Mouse (Mus musculus): ENCODE data around the gene Gm13279.
"Not testable (repeated sequence)": the region's sequence is repeated elsewhere in the genome, so short reads cannot be mapped to it uniquely, and the experiment has no call there.

Gene Gm13279

GRCm38 (mm10) chr4:88797097-88797496 is at the start of gene Gm13279:
Gene Gm13279 (plus strand): TSS chr4:88797397.
- DNase-seq, result not testable (repeated sequence)

DNA sequence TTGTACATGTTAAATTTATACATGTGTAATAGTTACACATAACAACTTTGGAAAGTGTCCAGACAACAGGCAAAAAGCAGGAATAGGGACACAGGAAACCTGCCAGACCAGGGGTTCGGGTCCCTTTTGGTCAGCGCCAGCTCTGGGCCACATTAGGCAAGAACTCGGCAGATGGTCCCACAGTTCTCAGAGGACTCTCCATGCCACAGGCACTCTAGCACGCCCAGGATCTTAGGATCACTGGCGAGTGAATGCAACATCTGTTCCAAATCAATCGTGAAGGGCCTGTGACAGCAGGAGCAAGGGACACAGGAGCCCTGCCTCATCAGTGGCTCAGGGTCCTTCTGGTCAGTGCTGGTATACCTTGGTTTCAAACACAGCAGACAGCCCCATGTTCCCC is 47.3 kb upstream of the Gm13279 start:
- peak in 1 of 2 experiments; percentile 15 for DNase-seq

- peak; percentile 73 for DNase-seq
These were observed 42.3 kb upstream of the Gm13279 start, which contains the start of gene Gm13271 for GRCm38 (mm10) chr4:88754818-88755340. Gene Gm13271 (plus strand): TSS chr4:88754868.

GRCm38 (mm10) chr4:88756581-88757513 is 40.4 kb upstream of the Gm13279 start:
- DNase-seq, result peak; percentile 11 to 25

DNA sequence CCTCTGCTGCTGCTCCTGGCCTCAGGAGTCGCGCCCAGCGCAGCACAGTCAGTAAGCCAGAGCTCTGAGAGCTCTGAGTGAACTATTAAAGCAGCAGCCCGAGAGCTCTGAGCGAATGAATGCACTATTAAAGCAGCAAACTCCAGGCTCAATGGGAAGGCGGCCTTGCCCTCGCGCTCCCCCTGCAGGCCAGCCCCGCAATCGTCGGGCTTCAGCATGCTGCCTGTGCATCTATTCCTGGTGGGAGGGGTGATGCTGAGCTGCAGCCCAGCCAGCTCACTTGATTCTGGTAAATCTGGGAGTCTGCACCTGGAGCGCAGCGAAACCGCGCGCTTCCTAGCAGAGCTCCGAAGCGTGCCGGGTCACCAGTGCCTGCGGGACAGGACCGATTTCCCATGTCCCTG is 39.6 kb upstream of the Gm13279 start:
- DNase-seq, result peak; percentile 88 to 90

GRCm38 (mm10) chr4:88758751-88759150 is 38.4 kb upstream of the Gm13279 start:
- not testable (repeated sequence) for DNase-seq

DNA sequence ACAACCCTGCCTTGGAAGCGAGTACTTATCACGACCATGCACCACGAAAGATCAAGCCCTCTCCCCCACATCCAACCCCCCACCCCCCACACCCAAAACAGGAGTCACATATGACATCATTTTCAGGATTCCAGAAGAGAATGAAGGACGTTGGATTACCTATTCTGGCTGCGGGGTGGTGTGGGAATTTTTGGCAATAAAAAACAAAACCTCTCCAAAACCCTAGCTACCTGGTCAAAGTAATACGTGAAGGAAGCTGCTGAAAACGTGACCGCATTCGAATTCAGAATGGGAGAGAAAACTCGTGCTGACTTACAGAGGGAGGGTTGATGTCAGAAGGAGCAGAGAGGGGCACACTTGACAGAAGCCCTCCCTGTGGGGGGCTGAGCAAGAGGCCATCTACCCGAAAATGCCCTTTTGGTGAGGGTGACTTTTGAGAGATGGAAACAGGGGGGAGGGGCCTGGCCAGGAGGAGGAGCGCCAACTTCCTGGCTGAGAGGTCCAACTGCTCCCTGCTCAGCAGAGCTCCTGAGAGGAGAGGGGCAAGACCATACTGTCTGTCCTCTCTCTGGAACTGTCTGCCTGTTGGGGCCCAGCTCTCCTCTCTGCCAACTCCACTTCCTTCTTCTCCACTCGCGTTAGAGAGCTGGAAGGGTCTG is 37.5 kb upstream of the Gm13279 start, which contains the start of gene Gm13283:
Gm13283 (plus strand) TSS at position 510 of the 659 bp plus-strand sequence.
- DNase-seq, result peak; percentile 37 to 38

- DNase-seq, result peak; percentile 62 to 78
These were observed 36.8 kb upstream of the Gm13279 start for GRCm38 (mm10) chr4:88760431-88760830.

DNA sequence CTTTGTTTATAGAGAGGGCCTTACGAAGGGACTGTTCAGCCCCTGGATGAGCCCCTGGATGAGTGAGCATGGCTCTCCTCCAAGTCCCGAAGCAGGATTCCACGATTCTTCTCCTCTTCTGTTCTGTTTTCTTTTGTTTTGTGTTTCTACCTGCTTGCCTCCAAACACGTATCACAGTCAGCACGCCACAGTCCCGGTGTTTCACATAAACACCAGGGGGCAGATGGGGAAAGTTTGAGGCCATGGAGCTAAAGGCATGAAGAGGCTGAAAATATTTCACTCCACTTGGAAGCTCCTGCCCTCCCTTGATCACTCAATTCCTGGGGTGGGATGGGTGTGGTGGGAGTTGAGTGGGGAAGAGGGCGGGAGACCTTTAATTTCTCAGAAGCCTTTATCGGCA is 35.4 kb upstream of the Gm13279 start:
- peak; percentile 74 to 78 for DNase-seq

GRCm38 (mm10) chr4:88762341-88762740 is 34.9 kb upstream of the Gm13279 start:
- peak in 1 of 2 experiments; percentile 27 for DNase-seq

GRCm38 (mm10) chr4:88763384-88764018 is 33.7 kb upstream of the Gm13279 start:
- DNase-seq, result peak; percentile 18 to 49

DNA sequence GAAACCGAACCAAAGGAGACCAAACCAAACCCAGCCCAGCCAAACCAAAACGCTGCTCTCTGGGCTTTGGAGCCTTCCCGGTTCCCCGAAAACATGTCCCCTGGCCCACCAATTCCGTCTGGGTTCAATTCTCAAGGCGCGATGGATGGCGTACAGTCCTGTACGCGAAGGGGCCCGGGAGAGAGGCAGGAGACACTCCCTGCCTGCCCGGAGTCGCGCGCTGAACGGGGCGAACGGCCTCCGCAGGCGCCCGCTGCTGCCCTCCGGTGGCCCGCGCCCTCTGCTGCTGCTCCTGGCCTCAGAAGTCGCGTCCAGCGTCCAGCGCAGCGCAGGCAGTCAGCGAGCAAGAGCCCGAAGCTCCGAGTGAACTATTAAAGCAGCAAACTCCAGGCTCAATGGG is 23.7 kb upstream of the Gm13279 start, which contains the start of gene Gm13290:
Gm13290 (plus strand) TSS at position 301 of the 400 bp plus-strand sequence.
- DNase-seq, result not testable (repeated sequence)

DNA sequence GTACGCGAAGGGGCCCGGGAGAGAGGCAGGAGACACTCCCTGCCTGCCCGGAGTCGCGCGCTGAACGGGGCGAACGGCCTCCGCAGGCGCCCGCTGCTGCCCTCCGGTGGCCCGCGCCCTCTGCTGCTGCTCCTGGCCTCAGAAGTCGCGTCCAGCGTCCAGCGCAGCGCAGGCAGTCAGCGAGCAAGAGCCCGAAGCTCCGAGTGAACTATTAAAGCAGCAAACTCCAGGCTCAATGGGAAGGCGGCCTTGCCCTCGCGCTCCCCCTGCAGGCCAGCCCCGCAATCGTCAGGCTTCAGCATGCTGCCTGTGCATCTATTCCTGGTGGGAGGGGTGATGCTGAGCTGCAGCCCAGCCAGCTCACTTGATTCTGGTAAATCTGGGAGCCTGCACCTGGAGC is 20.6 kb upstream of the Gm13279 start, which contains the start of gene Gm13289:
Gm13289 (plus strand) TSS at position 301 of the 400 bp plus-strand sequence.
- DNase-seq, result not testable (repeated sequence)

- DNase-seq, result not testable (repeated sequence)
These were observed 17.6 kb upstream of the Gm13279 start, which contains the start of gene Gm13272 for GRCm38 (mm10) chr4:88779550-88779949. Gene Gm13272 (plus strand): TSS chr4:88779850.

DNA sequence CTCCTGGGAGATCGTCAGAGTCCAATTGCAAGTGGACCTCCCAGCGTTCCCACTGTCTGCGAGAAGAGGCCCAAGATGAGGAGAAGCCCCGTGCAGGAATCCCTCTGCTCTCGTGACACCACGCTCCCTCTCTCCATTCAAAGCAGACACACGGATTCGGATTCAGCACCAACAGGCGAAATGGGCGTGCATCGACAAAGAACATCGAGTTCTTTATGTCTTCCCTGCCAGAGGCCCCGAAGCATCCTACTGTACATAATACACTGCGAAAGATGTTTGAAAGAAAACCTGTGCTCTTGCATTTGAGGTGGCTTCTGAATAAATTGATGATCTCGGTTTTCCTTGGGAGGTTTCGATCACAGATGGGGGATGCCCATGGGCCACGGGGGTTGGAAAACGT is 16.9 kb upstream of the Gm13279 start:
- peak in 1 of 2 experiments; percentile 3 for DNase-seq

- not testable (repeated sequence) for DNase-seq
These were observed 15.4 kb upstream of the Gm13279 start, which contains the start of gene Ifnz for GRCm38 (mm10) chr4:88781831-88782230. Gene Ifnz (plus strand): TSS chr4:88782131.

DNA sequence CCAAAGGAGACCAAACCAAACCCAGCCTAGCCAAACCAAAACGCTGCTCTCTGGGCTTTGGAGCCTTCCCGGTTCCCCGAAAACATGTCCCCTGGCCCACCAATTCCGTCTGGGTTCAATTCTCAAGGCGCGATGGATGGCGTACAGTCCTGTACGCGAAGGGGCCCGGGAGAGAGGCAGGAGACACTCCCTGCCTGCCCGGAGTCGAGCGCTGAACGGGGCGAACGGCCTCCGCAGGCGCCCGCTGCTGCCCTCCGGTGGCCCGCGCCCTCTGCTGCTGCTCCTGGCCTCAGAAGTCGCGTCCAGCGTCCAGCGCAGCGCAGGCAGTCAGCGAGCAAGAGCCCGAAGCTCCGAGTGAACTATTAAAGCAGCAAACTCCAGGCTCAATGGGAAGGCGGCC is 14.9 kb upstream of the Gm13279 start:
- DNase-seq, result not testable (repeated sequence)

DNA sequence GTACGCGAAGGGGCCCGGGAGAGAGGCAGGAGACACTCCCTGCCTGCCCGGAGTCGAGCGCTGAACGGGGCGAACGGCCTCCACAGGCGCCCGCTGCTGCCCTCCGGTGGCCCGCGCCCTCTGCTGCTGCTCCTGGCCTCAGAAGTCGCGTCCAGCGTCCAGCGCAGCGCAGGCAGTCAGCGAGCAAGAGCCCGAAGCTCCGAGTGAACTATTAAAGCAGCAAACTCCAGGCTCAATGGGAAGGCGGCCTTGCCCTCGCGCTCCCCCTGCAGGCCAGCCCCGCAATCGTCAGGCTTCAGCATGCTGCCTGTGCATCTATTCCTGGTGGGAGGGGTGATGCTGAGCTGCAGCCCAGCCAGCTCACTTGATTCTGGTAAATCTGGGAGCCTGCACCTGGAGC is 11.8 kb upstream of the Gm13279 start, which contains the start of gene Gm13276:
Gm13276 (plus strand) TSS at position 301 of the 400 bp plus-strand sequence.
- not testable (repeated sequence) for DNase-seq

GRCm38 (mm10) chr4:88788402-88788801 is 8.8 kb upstream of the Gm13279 start, which contains the start of gene Gm13277:
Gene Gm13277 (plus strand): TSS chr4:88788632.
- DNase-seq, result peak; percentile 74 to 82

DNA sequence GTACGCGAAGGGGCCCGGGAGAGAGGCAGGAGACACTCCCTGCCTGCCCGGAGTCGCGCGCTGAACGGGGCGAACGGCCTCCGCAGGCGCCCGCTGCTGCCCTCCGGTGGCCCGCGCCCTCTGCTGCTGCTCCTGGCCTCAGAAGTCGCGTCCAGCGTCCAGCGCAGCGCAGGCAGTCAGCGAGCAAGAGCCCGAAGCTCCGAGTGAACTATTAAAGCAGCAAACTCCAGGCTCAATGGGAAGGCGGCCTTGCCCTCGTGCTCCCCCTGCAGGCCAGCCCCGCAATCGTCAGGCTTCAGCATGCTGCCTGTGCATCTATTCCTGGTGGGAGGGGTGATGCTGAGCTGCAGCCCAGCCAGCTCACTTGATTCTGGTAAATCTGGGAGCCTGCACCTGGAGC is 5.9 kb upstream of the Gm13279 start, which contains the start of gene Gm13278:
Gm13278 (plus strand) TSS at position 301 of the 400 bp plus-strand sequence.
- DNase-seq, result not testable (repeated sequence)

GRCm38 (mm10) chr4:88793936-88794675 is 3.1 kb upstream of the Gm13279 start, which contains the start of gene Gm13275:
Gene Gm13275 (plus strand): TSS chr4:88794487.
- DNase-seq, result peak; percentile 51 to 55
